Mouse (Mus musculus) T-helper 1 cell (primary cell): ENCODE results near the gene Zfp69.

Source experiments
- in situ Hi-C: fragments of 300-600 bp; cut with MboI, MseI; formaldehyde crosslinking; loops from one replicate; pipeline ENCODE4 v1.15.1; 2025; ENCODE audit warnings: high pct_unique_total_duplicates

Zfp69 gene

GRCm38 (mm10) chr4:120886811-120887210 is 64.7 kb downstream of the Zfp69 start:
- in situ Hi-C loops = no loop called here

GRCm38 (mm10) chr4:120886131-120886530 is 65.4 kb downstream of the Zfp69 start:
- in situ Hi-C loops = no loop called here

DNA sequence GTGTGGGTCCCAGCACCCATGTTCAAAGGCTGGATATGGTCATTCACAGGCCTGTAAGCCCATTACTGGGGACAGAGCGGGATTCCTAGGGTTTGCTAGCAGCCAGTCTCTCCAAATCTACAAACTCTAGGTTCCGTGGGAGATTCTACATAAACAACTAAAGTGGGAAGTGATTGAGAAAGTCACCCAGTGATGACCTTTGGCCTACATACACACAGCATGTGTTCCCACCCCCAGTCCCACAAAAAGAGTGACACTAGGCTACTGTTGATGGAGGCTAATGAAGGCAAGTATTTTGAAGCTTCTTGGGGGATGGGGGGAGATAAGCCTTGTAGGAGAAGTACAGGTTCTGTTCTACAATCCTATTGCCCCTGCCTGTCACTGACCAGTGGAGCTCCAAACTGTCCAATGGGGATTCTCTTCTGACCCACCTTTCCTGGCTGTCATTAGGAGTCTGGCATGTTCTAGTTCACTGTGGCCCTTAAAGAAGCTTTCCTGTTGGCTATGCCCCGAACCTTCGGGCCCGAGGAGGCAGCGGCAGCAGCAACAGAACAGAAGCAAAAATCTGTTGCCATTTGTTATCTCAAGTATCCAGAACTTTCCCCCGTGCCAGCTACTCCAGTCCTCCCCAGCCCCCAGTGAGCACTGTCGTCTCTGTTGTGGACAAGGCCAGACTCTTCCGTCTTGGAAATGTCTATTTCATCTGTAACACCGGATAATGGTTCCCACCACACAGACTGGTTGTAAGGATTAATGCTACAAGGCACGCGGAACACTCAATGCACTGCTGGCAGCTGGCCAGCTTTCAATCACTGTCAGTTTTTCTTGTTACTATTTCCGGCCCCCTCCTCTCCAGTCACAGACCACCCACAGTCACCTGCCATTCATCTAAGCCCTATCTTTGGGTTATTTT is 66.0 kb downstream of the Zfp69 start:
- in situ Hi-C loops = no loop called here

DNA sequence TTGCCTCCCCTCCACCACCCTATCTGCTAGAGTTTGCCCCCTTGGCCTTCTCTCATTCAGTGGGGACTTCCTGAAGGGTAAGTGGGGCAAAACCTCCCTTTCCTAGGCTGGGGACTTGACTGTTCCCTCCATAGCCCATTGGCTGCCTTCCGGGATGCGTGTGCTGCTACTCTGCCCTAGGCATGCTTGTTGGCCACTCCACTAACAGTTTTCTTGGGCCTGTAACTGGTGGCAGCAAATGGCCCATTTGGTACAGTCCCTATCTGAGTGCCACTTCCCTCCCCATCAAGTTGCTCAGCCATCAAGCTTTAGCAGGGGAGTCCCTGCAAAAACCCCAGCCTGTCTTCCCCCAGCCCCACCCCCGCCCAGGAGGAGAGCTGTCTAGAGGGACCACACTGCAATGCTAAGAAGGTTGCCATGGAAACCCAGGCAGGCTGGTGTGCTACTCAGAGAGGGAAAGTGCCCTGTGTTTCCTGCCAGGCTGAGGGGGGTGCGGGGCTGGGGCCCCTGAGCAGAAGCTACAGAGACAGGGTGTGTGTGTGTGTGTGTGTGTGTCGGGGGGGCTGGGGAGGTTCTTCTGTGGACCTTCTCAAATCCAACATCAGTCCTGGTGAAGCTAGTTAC is 69.4 kb downstream of the Zfp69 start:
- in situ Hi-C loops = loop anchor here (5.0 kb wide), 1 partner anchor 35 kb away; no protein-coding TSS in a partner anchor

GRCm38 (mm10) chr4:120880731-120881432 is 70.6 kb downstream of the Zfp69 start:
- in situ Hi-C loops = loop anchor here (5.0 kb wide), 1 partner anchor 34 kb away; no protein-coding TSS in a partner anchor
